ENCODE assay signal across 26 mouse cellular contexts in genomic region chr16:47900785-47901184, GRCm38 (mm10).
"Had no signal": no experiment of that assay in that cellular context is flagged by ENCODE, and none has a peak within 500 bp of the region (broad histone marks: within the 10 kb centered on the region; RNA-seq: fewer than 3 reads in every experiment).

No protein-coding gene starts in this region.

- H3K4me2 ChIP-seq: heart, embryonic 11.5 days; heart, embryonic 13.5 days; heart, embryonic 15.5 days; hindbrain, embryonic 13.5 days; hindbrain, embryonic 15.5 days; kidney, embryonic 15.5 days; limb, embryonic 13.5 days; limb, embryonic 15.5 days; liver, embryonic 12.5 days had no signal

- H3K4me3 ChIP-seq: heart, adult 2 months; heart, embryonic 13.5 days; heart, embryonic 15.5 days; hindbrain, embryonic 13.5 days; hindbrain, embryonic 15.5 days; kidney, embryonic 15.5 days; limb, embryonic 13.5 days; limb, embryonic 15.5 days; liver, embryonic 12.5 days had no signal

- H3K9ac ChIP-seq: heart, embryonic 13.5 days; heart, embryonic 15.5 days; hindbrain, embryonic 13.5 days; hindbrain, embryonic 15.5 days; kidney, embryonic 15.5 days; limb, embryonic 13.5 days; limb, embryonic 15.5 days; liver, embryonic 12.5 days had no signal

- H3K27me3 ChIP-seq: heart, embryonic 13.5 days; heart, embryonic 15.5 days; hindbrain, embryonic 13.5 days; hindbrain, embryonic 15.5 days; kidney, embryonic 15.5 days; limb, embryonic 13.5 days; limb, embryonic 15.5 days; liver, embryonic 12.5 days had no signal

- H3K27ac ChIP-seq: heart, adult 2 months; heart, embryonic 13.5 days; heart, embryonic 15.5 days; hindbrain, embryonic 13.5 days; hindbrain, embryonic 15.5 days; hindbrain, postnatal 0 days; kidney, embryonic 15.5 days; kidney, postnatal 0 days; limb, embryonic 13.5 days; limb, embryonic 15.5 days; liver, embryonic 12.5 days had no signal

- DNase-seq: gastrocnemius, postnatal 14 days; gastrocnemius, postnatal 36 days; heart, adult 11 months; heart, adult 2 months; heart, postnatal 14 days; heart, postnatal 36 days; kidney, adult 11 months; kidney, adult 2 months; kidney, adult 9 months; kidney, postnatal 14 days; kidney, postnatal 36 days; layer of hippocampus, adult 9-11 months; layer of hippocampus, postnatal 36 days; left cerebral cortex, postnatal 4 days had no signal

- ATAC-seq: hindbrain, postnatal 0 days; intestine, embryonic 16.5 days; liver, embryonic 12.5 days had no signal

- H3K9me3 ChIP-seq: heart, embryonic 13.5 days; heart, embryonic 15.5 days; hindbrain, embryonic 13.5 days; hindbrain, embryonic 15.5 days; kidney, embryonic 15.5 days; limb, embryonic 13.5 days; limb, embryonic 15.5 days; liver, embryonic 12.5 days had no signal

- H3K4me1 ChIP-seq: heart, embryonic 13.5 days; heart, embryonic 15.5 days; hindbrain, embryonic 13.5 days; hindbrain, embryonic 15.5 days; kidney, embryonic 15.5 days; limb, embryonic 13.5 days; limb, embryonic 15.5 days; liver, embryonic 12.5 days had no signal

- H3K36me3 ChIP-seq: heart, embryonic 13.5 days; heart, embryonic 15.5 days; hindbrain, embryonic 13.5 days; hindbrain, embryonic 15.5 days; kidney, embryonic 15.5 days; limb, embryonic 13.5 days; limb, embryonic 15.5 days; liver, embryonic 12.5 days had no signal
